Mouse (Mus musculus): ENCODE results near the gene Tes3-ps. TPM values are rescaled to one million over a fixed set of nuclear protein-coding genes. Genes with fewer than 3 reads are reported as not detected.

The Tes3-ps gene
- polyA plus RNA-seq (2017; shearing (Covaris generic)): 4.8 TPM

DNA sequence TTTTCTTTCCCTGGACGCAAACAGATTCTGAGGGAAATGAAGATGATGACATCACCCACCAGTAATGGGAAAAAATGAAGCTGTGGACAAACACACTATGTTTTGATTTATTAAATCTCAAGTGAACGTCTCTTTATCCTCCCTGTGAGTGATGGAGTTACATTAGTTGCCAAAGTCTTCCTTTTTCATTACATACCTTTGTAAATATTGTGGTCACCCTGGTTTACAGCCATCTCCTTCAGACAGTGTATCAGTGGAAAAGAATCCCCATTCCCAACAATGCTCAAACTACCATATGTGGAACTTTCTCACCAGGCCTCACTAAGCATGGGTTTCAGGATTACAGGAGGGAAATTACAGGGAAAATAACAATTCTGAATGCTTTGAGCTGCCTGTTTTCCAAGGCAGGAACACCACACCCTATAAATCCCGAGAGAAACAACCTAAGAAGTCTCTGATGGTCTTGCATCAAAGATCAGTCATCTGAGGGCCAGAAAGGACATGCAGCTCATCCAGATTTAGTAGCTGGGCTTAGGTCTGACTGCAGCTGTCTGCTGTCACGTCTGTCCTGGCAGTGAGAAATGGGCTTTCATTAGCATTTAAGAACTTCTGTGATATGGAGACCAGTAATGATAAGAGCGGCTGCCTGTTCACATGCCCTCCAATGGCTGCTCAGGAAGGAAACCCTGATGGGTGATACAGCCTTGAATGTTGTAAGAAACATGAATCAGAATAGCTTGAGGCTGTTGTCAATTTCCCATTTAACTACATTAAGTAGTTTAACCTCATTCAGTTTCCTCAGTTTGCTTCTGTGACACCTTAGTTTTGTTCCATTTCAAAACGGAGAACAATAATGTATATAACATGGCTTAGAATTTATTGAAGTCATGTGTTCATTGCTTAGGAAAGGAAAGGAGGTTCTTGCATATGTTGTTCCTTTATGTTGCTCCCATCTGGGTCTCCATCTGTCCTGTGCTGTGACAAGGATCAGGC lies at the start of gene Tes3-ps:
Gene Tes3-ps, plus strand, starts transcription at position 943 of the 993 bp plus-strand sequence.

DNA sequence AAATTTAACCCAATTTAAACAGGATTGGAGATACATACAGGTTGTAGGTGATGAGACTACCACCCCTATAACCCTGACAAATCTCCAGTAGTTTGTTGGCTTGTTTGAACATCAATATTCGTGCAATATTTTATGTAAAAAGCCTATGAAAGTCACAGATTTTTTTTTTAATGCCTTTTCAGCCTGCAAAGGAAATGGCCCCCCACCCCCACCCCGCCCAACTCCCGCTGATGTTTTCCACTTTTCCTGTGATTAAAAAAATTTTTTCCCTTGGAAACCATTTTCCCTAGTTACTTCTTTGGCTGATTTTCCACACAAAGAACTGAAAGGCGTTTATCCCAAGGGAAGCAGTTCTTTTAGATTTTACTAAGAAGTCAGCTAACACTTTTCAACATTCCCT lies 11.4 kb downstream of the Tes3-ps start, which contains the start of gene Ecm2:
Gene Ecm2, plus strand, starts transcription at position 301 of the 400 bp plus-strand sequence.

DNA sequence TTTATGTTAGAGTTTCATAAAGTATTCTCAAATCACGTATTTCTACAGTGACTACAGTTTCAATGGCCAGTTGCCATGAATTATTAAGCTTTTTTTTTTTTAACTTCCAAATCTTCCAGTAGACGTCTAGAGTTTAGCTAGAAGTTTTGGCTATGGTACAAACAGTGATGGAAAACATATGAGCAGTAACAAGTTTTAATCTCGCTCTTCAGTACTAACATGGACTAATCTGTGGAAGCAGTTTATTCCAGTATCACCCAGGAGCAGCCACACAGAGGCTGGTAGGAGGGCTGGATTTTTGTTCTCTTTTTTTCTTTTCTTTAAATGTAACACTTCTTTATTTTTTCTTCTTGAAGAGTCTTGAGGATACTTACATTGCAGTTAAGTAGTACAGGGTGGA lies 51.2 kb downstream of the Tes3-ps start, which contains the start of gene Aspn:
Gene Aspn, plus strand, starts transcription at position 165 of the 400 bp plus-strand sequence.

Other genes with a start within 250 kb of the Tes3-ps start
- gene Susd3, start 244.6 kb upstream of the Tes3-ps start, polyA plus RNA-seq (2017; shearing (Covaris generic)): 22.4 TPM
- 23.2 TPM for gene Fgd3, start 173.0 kb upstream of the Tes3-ps start, polyA plus RNA-seq (2017; shearing (Covaris generic))
- gene Bicd2, start 151.7 kb upstream of the Tes3-ps start, polyA plus RNA-seq (2017; shearing (Covaris generic)): 18.9 TPM
- 11.1 TPM for gene Ippk, start 72.1 kb upstream of the Tes3-ps start, polyA plus RNA-seq (2017; shearing (Covaris generic))
- not detected for gene Ecm2, start 11.5 kb downstream of the Tes3-ps start, polyA plus RNA-seq (2017; shearing (Covaris generic))
- gene Aspn, start 51.1 kb downstream of the Tes3-ps start, polyA plus RNA-seq (2017; shearing (Covaris generic)): not detected
- gene Omd, start 89.1 kb downstream of the Tes3-ps start, polyA plus RNA-seq (2017; shearing (Covaris generic)): not detected
- 0.15 TPM for gene Ogn, start 114.7 kb downstream of the Tes3-ps start, polyA plus RNA-seq (2017; shearing (Covaris generic))
- gene Cenpp, start 159.5 kb downstream of the Tes3-ps start, polyA plus RNA-seq (2017; shearing (Covaris generic)): 1.9 TPM
- gene Nol8, start 159.8 kb downstream of the Tes3-ps start, polyA plus RNA-seq (2017; shearing (Covaris generic)): 36.9 TPM
- 47.3 TPM for gene Iars, start 188.8 kb downstream of the Tes3-ps start, polyA plus RNA-seq (2017; shearing (Covaris generic))

Data from effector memory CD4-positive, alpha-beta T cell, adult 5 months (primary cell).